Mouse (Mus musculus): ENCODE results near the gene Cdc14a.
A peak's percentile ranks its signal among the peaks of the same experiment; 100 is the strongest.

Gene Cdc14a

DNA sequence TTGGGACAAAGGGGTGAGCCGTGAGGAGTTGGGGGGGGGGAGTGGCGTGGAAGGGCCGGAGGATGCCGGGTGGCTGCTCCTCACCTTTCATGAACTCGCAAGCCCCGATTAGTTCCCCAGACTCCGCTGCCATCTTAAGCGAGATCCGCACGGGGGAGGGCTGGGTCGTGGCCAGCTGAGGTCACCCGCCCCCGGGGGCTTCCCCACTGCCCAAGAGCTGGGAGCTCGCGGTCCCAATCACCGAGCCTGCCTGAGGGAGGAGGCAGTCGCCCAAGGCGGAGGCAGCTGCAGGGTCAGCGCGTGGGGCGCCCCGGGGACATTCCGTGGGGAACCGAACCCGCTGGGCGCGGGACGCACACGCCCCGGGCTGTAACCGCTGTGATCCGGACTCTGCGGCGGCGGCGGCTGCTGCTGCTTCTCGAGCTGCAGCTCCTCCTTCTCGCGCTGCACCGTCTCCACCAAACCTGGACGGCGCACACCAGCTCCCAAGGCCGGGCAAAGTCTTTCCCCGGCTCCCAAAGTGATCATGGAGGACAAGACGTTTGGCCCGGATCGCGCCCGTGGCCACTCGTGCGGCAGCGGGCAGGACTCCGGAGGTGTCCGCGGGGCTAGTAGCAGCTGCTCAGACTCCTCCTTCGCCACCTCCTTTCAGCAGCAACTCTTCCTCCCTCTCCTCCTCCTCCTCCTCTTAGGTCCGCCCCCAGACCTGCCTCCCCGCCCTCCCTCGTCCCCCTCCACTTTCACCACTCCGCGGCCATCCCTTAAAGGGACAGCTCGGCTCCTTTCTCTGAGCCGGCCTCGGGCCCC lies at the start of gene Cdc14a:
TSS of gene Cdc14a (minus strand) at position 680 of the 807 bp plus-strand sequence.
- peak; percentile 29 to 38 for DNase-seq (ENCODE audit: low spot score in 2 of 2)

- no peak for DNase-seq (ENCODE audit: low spot score in 2 of 2)
These were observed 41.9 kb upstream of the Cdc14a start for GRCm38 (mm10) chr3:116465709-116466108.

- no peak for DNase-seq (ENCODE audit: low spot score in 2 of 2)
These were observed 40.5 kb upstream of the Cdc14a start for GRCm38 (mm10) chr3:116464318-116464717.

- no peak for DNase-seq (ENCODE audit: low spot score in 2 of 2)
These were observed 37.2 kb upstream of the Cdc14a start for GRCm38 (mm10) chr3:116461053-116461452.

- no peak for DNase-seq (ENCODE audit: low spot score in 2 of 2)
These were observed 30.7 kb upstream of the Cdc14a start for GRCm38 (mm10) chr3:116454529-116454928.

- DNase-seq (ENCODE audit: low spot score in 2 of 2), result no peak
These were observed 26.9 kb upstream of the Cdc14a start for GRCm38 (mm10) chr3:116450741-116451140.

GRCm38 (mm10) chr3:116444327-116444726 lies 20.5 kb upstream of the Cdc14a start:
- DNase-seq (ENCODE audit: low spot score in 2 of 2), result no peak

- DNase-seq (ENCODE audit: low spot score in 2 of 2), result no peak
These were observed 19.0 kb upstream of the Cdc14a start for GRCm38 (mm10) chr3:116442788-116443187.

DNA sequence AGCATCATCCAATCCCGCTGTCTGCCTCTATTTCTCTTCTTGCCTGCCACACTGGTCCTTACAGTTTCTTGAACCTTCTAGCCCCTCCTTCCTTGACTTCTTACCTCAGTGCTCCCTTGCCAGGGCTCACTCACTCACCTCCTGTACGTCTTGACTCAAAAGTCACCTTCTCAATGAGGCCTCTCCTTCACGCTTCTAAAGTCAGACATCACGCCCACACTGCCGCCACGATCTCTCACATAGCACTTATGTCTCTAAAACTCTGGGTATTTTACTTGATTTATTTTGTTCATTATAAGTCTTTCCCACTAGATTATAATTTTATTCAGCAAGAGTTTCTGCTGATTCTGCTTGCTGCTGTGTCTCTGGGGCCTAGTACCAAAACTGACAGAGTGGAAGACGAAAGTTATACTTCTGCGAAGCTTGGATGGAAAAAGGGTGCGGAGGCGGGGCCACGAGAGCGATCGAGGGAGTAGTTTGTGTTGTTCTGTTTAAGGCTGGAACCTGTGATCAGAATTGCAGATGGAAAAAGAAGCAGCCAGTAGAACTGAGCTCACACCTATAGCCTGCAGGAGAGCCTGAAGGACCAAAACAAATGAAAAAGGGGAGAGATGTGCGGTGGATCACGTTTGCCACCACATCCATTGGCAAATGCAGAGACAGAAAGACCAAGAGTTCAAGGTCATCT lies 17.8 kb upstream of the Cdc14a start:
- DNase-seq (ENCODE audit: low spot score in 2 of 2), result no peak

GRCm38 (mm10) chr3:116440066-116440997 lies 16.5 kb upstream of the Cdc14a start:
- DNase-seq (ENCODE audit: low spot score in 2 of 2), result no peak

DNA sequence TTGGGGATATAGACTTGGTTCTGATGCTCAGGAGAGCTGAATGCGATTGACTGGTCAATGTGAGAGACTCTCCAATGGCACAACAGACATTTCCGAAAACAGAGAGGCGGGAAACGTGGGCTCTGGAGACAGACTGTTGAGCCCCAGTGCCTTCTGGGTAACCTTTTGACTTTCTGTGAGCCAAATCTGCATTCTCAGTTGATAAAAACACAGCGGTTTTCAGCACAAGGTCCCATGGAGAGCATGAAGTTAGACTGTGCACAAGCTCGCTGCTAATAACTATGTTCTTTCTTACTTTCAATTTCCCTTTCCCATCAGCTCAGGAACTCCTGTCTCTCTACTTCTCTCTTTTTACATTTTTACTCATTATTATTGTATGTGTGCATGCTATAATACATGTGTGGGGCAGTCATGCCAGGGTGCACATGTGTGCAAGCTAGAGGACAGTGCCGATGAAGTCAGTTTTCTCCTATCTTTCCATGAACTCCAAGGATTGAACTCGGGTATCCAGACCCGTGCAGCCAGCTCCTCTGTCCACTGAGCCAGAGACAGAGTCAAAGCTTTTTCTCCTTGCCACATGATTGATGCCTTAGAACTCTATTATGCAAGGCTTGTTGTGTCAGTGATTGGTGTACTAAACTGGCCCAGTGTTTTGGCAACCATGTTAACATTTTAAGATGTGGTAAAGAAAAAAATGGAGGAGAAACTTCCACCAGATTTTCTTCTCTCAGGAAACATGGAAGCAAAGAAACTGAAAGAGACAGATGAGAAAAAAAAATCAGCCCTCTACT lies 13.2 kb upstream of the Cdc14a start:
- no peak for DNase-seq (ENCODE audit: low spot score in 2 of 2)

DNA sequence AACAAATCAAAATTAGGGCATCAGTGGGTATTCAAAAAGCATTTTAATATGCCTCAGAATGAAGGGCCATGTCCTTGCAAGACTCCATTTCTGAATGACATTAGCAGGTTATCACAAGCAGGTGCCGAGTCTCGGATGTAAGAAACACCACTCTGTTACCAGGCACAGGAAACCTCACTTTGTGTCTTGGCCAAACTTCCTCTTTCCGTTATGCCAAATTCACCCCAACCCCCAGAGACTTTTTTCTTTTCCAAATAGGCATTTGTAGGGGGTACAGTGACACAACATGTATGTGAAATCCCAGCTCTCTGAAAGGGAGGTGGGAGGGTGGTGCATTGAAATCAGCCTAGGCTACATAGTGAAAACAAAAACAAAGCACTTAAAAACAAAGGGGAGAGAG lies 12.3 kb upstream of the Cdc14a start:
- DNase-seq (ENCODE audit: low spot score in 2 of 2), result no peak

DNA sequence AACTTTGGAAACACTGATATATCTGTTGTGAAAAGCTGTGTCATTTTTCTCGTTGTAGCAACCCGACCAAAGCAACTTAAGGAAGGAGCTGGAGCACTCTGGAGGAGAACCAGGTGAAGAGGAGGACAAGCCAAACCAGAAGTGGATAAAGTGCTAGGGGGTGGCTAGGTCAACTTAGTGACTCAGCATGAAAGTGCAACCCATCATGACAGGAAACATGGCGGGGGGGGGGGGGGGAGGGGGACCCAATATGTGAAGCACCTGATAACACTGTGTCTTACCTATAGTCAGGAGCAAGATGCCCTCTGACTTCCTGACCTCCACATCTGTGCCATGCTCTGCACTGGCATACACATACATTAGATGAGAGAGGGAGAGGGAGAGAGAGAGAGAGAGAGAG lies 10.9 kb upstream of the Cdc14a start:
- no peak for DNase-seq (ENCODE audit: low spot score in 2 of 2)

GRCm38 (mm10) chr3:116425901-116426300 lies 2.1 kb upstream of the Cdc14a start:
- DNase-seq (ENCODE audit: low spot score in 2 of 2), result no peak

DNA sequence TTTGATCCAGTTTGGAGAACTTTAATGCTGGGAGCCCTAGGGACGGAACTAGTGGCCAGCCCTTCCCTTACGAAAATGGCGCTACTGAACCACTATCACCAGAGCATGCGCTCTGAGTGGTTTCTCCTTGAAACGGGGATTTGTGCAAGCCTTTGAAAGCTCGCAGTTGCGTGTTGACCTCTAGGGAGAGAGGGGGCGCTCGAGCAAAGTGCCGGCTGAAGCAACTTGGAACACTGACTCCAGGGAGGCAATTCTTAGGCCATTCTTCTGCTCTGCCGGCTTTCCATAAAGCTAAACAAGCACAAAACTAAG lies 1.1 kb upstream of the Cdc14a start:
- peak; percentile 55 to 64 for DNase-seq (ENCODE audit: low spot score in 2 of 2)

DNA sequence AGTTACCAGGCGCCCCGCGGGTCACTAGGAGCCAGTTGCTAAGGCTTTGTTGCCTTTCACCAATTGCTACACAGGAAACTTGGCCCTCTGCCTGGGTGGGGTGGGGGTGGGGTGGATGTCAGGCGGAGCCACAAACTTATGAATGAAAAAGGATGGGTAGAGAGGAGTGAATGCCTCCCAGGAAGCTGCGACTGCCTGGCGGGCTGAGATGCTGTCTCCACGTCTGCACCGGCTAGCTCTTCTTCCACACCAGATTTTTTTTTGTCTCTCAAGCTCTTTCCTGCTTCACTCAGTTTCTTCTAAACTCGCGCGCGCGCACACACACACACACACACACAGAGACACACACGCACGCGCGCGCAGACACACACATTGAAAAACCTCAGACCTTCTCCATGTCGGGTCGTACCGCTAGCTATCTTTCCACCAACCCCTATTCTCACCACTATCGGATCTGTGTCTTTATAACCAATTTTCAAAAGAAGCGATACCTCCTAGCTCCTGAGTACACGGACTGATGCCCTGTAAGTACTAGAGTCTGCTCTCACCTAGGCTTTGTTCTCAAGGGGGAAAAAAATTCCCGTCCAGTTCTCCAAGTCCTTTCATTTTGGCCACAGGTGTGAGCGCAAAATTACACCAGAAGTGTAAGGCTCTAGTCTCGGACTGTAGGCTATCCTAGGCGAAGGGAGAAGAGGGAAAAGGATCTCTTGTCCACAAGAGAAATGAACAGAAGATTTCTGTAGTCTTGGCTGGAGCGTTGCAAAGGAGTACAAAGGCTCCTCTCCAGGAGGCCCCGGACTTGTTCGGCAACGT lies 534 bp upstream of the Cdc14a start:
- peak in 1 of 2 experiments; percentile 4 for DNase-seq (ENCODE audit: low spot score in 2 of 2)

DNA sequence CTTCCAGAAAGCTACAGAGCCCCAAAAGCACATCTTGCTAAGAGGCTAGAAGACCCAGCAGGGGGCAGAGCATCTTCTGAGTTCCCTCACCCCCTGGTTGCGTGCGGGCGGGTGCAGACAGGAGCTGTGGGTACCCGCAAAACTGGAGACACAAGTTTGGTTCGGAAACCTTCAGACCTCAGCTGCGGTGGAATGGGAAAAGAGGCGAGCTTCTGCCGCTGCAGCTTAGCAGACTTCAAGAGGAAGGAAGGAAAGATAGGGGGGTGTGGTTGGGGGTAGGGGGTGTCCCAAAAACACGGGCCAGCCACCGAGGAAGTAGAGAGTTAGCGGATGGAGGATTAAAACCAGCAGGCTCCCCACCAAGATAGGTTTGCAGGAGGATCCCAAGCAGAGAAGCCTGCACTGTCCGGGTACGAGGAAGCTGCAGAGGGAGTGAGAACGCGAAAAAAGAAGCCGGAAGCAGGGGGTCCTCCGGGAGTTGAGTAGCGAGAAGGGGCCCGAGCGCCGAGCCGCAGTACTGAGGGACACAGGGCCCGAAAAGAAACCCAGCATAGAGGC lies 958 bp downstream of the Cdc14a start:
- no peak for DNase-seq (ENCODE audit: low spot score in 2 of 2)

- DNase-seq (ENCODE audit: low spot score in 2 of 2), result no peak
These were observed 1.8 kb downstream of the Cdc14a start for GRCm38 (mm10) chr3:116422074-116422473.

GRCm38 (mm10) chr3:116421121-116421520 lies 2.7 kb downstream of the Cdc14a start:
- DNase-seq (ENCODE audit: low spot score in 2 of 2), result no peak

- DNase-seq (ENCODE audit: low spot score in 2 of 2), result no peak
These were observed 4.0 kb downstream of the Cdc14a start for GRCm38 (mm10) chr3:116419791-116420190.
